Mouse (Mus musculus): ENCODE measurements around the gene Pitpnm2.

DNA sequence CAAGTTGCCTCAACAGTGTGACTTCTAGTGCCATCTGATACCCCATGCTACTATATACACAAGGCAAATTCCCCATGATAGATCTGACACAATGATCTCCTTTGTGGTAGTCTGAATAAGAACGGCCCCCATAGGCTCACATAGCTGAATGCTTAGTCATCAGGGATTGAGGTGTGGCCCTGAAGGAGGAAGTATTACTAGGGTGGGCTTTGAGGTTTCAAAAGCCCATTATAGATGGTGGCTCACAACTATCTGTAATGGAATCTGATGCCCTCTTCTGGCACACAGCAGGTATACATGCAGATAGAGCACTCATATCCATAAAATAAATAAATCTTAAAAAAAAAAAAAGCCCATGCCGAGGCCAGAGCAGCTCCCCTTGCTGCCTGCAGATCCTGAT lies 9.6 kb upstream of the Pitpnm2 start:
- TF ChIP-seq POLR2A (IDR thresholded peaks at IDR 0.05; ENCODE audit: insufficient read depth, low read depth, low read length): no peak
- no peak for TF ChIP-seq CTCF (IDR thresholded peaks at IDR 0.05; ENCODE audit: insufficient read depth, low read depth, low read length)
